Mouse (Mus musculus) lung, embryonic 14.5 days (tissue): Measurements from ENCODE around the gene Sh3bgrl3. TPM values are rescaled to one million over a fixed set of nuclear protein-coding genes. Genes with fewer than 3 reads are reported as not detected.

ENCODE experiments used
- ATAC-seq: fragments of 200-750 bp; cut with Nextera tagmentation; 2 replicates; pipeline ENCODE4 v1.8.0; 2017; ENCODE audit warnings: mild to moderate bottlenecking, moderate TSS enrichment, moderate library complexity; ENCODE audit not compliant: insufficient read depth
- DNase-seq: peaks from one replicate; pipeline ENCODE4 v3.0.0-alpha.2; 2015
- H3K27ac ChIP-seq: fragments of 300-500 bp; sonication (generic); 2 replicates; pipeline ENCODE4 v1.5.1; 2014; ENCODE audit warnings: low read depth, mild to moderate bottlenecking, moderate library complexity
- H3K27me3 ChIP-seq: fragments of 300-500 bp; sonication (generic); 2 replicates; pipeline ENCODE4 v1.6.1; 2014; ENCODE audit warnings: low read length, control low read depth; ENCODE audit not compliant: insufficient read depth
- H3K36me3 ChIP-seq: fragments of 300-500 bp; sonication (generic); 2 replicates; pipeline ENCODE4 v1.6.1; 2014; ENCODE audit warnings: control low read depth; ENCODE audit not compliant: insufficient read depth
- H3K4me1 ChIP-seq: fragments of 300-500 bp; sonication (generic); 2 replicates; pipeline ENCODE4 v1.6.1; 2014; ENCODE audit warnings: antibody characterized with exemption, control low read depth; ENCODE audit not compliant: insufficient read depth
- H3K4me2 ChIP-seq: fragments of 300-500 bp; sonication (generic); 2 replicates; pipeline ENCODE4 v1.6.1; 2014; ENCODE audit warnings: mild to moderate bottlenecking
- H3K4me3 ChIP-seq: fragments of 300-500 bp; sonication (generic); 2 replicates; pipeline ENCODE4 v1.5.1; 2014; ENCODE audit warnings: low read depth, low read length
- H3K9ac ChIP-seq: fragments of 300-500 bp; sonication (generic); 2 replicates; pipeline ENCODE4 v1.6.1; 2014
- H3K9me3 ChIP-seq: fragments of 300-500 bp; sonication (generic); 2 replicates; pipeline ENCODE4 v1.6.1; 2016; ENCODE audit warnings: low read depth, low read length, control low read depth
- CTCF ChIP-seq: IDR thresholded peaks from 2 replicates; pipeline ENCODE4 v1.5.1; 2016; ENCODE audit warnings: antibody characterized with exemption, low read depth
- WGBS: fragments of 180-500 bp; shearing (Covaris S2); extraction: QIAGEN DNeasy Blood & Tissue Kit; methylation state at CpG from one replicate; pipeline ENCODE4 v1.1.7; 2014; 5-methylcytosine and 5-hydroxymethylcytosine counted together
- polyA plus RNA-seq: library from polyadenylated mRNA; unstranded; fragments of >200 nt; fragmentation: Nextera tagmentation; extraction: Ambion mirVana; gene quantifications from 2 replicates; pipeline ENCODE4 v1.2.1, GENCODE M21; 2014

Sh3bgrl3 gene
- polyA plus RNA-seq, 1 experiment from 2014 or later: 400 TPM

GRCm38 (mm10) chr4:134158774-134159173, 30.2 kb upstream of the Sh3bgrl3 start:
- no peak for DNase-seq
- no peak for ATAC-seq
- Histone ChIP-seq H3K9me3 (no peaks in the 10 kb centered on the region), H3K9ac (no peak overlapping the region), H3K4me3 (no peak overlapping the region), H3K4me2 (no peak overlapping the region; the same call in 1 of the 2 replicates), H3K27me3 (no peaks in the 10 kb centered on the region), H3K4me1 (no peaks in the 10 kb centered on the region; the same call in 1 of the 2 replicates), H3K27ac (no peak overlapping the region), H3K36me3 (peaks cover 9% of the 10 kb centered on the region; the same call in 1 of the 2 replicates)
- TF ChIP-seq CTCF: no peak
- WGBS: 82% methylated on average over 6 of the region's 6 CpGs

- no peak overlapping the region for H3K27ac ChIP-seq
- no peak overlapping the region for H3K4me2 ChIP-seq
- no peaks in the 10 kb centered on the region for H3K27me3 ChIP-seq
- H3K4me3 ChIP-seq: no peak overlapping the region
- H3K4me1 ChIP-seq: no peaks in the 10 kb centered on the region; the same call in 1 of the 2 replicates
- TF ChIP-seq CTCF: no peak
- H3K36me3 ChIP-seq: peaks cover 14% of the 10 kb centered on the region; the same call in 1 of the 2 replicates
- H3K9ac ChIP-seq: no peak overlapping the region
- ATAC-seq: no peak
- 72% methylated on average over 2 of the region's 2 CpGs for WGBS
- H3K9me3 ChIP-seq: no peaks in the 10 kb centered on the region
- DNase-seq: no peak
These were observed 29.0 kb upstream of the Sh3bgrl3 start for GRCm38 (mm10) chr4:134157558-134157957.

GRCm38 (mm10) chr4:134156744-134157143, 28.2 kb upstream of the Sh3bgrl3 start:
- 48% methylated on average over 8 of the region's 8 CpGs for WGBS
- H3K4me3 ChIP-seq: no peak overlapping the region
- DNase-seq (peak; percentile 4), ATAC-seq (no peak)
- no peak overlapping the region for H3K27ac ChIP-seq
- H3K4me2 ChIP-seq: no peak overlapping the region
- peaks cover 17% of the 10 kb centered on the region; the same call in 1 of the 2 replicates for H3K36me3 ChIP-seq
- TF ChIP-seq CTCF: no peak
- no peak overlapping the region for H3K9ac ChIP-seq
- no peaks in the 10 kb centered on the region for H3K27me3 ChIP-seq
- no peaks in the 10 kb centered on the region; the same call in 1 of the 2 replicates for H3K4me1 ChIP-seq
- H3K9me3 ChIP-seq: no peaks in the 10 kb centered on the region

- no peak for TF ChIP-seq CTCF
- Histone ChIP-seq H3K4me2 (no peak overlapping the region), H3K4me1 (no peaks in the 10 kb centered on the region; the same call in 1 of the 2 replicates), H3K27ac (no peak overlapping the region), H3K9ac (no peak overlapping the region), H3K36me3 (peaks cover 24% of the 10 kb centered on the region; the same call in 1 of the 2 replicates), H3K4me3 (no peak overlapping the region), H3K9me3 (no peaks in the 10 kb centered on the region), H3K27me3 (no peaks in the 10 kb centered on the region)
- DNase-seq: no peak
- no peak for ATAC-seq
- 83% methylated on average over 10 of the region's 10 CpGs for WGBS
These were observed 27.4 kb upstream of the Sh3bgrl3 start for GRCm38 (mm10) chr4:134155961-134156465.

GRCm38 (mm10) chr4:134155531-134155930, 26.9 kb upstream of the Sh3bgrl3 start:
- 89% methylated on average over 6 of the region's 6 CpGs for WGBS
- no peaks in the 10 kb centered on the region for H3K9me3 ChIP-seq
- peaks cover 28% of the 10 kb centered on the region; the same call in 1 of the 2 replicates for H3K36me3 ChIP-seq
- no peak overlapping the region for H3K9ac ChIP-seq
- H3K27ac ChIP-seq: no peak overlapping the region
- H3K4me1 ChIP-seq: no peaks in the 10 kb centered on the region; the same call in 1 of the 2 replicates
- no peak for TF ChIP-seq CTCF
- DNase-seq (no peak), ATAC-seq (no peak)
- H3K4me3 ChIP-seq: no peak overlapping the region
- no peaks in the 10 kb centered on the region for H3K27me3 ChIP-seq
- no peak overlapping the region for H3K4me2 ChIP-seq

GRCm38 (mm10) chr4:134154354-134154753, 25.8 kb upstream of the Sh3bgrl3 start:
- Histone ChIP-seq H3K4me3 (no peak overlapping the region), H3K27me3 (no peaks in the 10 kb centered on the region), H3K9ac (no peak overlapping the region), H3K27ac (no peak overlapping the region), H3K9me3 (no peaks in the 10 kb centered on the region), H3K4me2 (no peak overlapping the region), H3K4me1 (no peaks in the 10 kb centered on the region; the same call in 1 of the 2 replicates), H3K36me3 (peaks cover 28% of the 10 kb centered on the region; the same call in 1 of the 2 replicates)
- no peak for ATAC-seq
- DNase-seq: no peak
- WGBS: 93% methylated on average over 3 of the region's 3 CpGs
- TF ChIP-seq CTCF: no peak

GRCm38 (mm10) chr4:134153656-134154055, 25.1 kb upstream of the Sh3bgrl3 start:
- H3K27me3 ChIP-seq: no peaks in the 10 kb centered on the region
- no peak for TF ChIP-seq CTCF
- ATAC-seq (no peak), DNase-seq (no peak)
- no peaks in the 10 kb centered on the region for H3K4me1 ChIP-seq
- peaks cover 28% of the 10 kb centered on the region; the same call in 1 of the 2 replicates for H3K36me3 ChIP-seq
- 83% methylated on average over 3 of the region's 3 CpGs for WGBS
- no peak overlapping the region for H3K4me3 ChIP-seq
- no peak overlapping the region for H3K27ac ChIP-seq
- no peak overlapping the region for H3K9ac ChIP-seq
- no peaks in the 10 kb centered on the region for H3K9me3 ChIP-seq
- no peak overlapping the region for H3K4me2 ChIP-seq

- H3K4me3 ChIP-seq: no peak overlapping the region
- TF ChIP-seq CTCF: no peak
- ATAC-seq (no peak), DNase-seq (no peak)
- no peaks in the 10 kb centered on the region for H3K9me3 ChIP-seq
- H3K27ac ChIP-seq: no peak overlapping the region
- WGBS: 84% methylated on average over 3 of the region's 3 CpGs
- no peaks in the 10 kb centered on the region for H3K27me3 ChIP-seq
- no peaks in the 10 kb centered on the region for H3K4me1 ChIP-seq
- H3K36me3 ChIP-seq: peaks cover 38% of the 10 kb centered on the region; the same call in 1 of the 2 replicates
- no peak overlapping the region for H3K4me2 ChIP-seq
- H3K9ac ChIP-seq: no peak overlapping the region
These were observed 23.5 kb upstream of the Sh3bgrl3 start for GRCm38 (mm10) chr4:134152112-134152511.
